Mouse (Mus musculus): ENCODE measurements around the gene Prelp. TPM values are rescaled to one million over a fixed set of nuclear protein-coding genes. Genes with fewer than 3 reads are reported as not detected.

Prelp gene
- total and polyA plus RNA-seq, 2 experiments from 2014 or later, result 6.1 to 8.0 TPM

DNA sequence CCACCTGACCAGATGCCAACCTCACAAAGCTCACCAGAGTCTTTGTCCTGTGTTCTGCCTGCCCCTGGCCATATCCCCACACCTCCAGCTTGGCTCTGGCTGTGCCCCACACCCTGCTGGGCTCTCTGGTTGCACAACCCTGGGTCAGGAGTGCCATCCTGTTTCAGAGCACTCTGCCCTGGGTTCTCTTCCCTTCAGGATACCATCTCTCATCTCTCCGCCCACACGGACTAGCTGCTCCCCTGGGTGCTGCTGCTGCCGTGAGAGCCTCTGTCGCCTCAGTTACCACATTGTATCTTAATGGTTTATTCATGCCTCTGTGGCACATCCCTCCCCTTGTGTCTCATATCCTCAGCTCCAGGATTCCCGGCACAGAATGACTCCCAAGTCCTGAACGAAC is 34.8 kb downstream of the Prelp start:
- Histone ChIP-seq H3K36me3 (ENCODE audit: insufficient read depth, low read length) (no peaks in the 10 kb centered on the region), H3K9ac (replicated peaks; ENCODE audit: low read length) (no peak overlapping the region), H3K27me3 (ENCODE audit: insufficient read depth, low read length) (no peaks in the 10 kb centered on the region), H3K4me1 (ENCODE audit: insufficient read depth, low read length) (peaks cover 23% of the 10 kb centered on the region), H3K4me2 (ENCODE audit: low read depth, low read length) (peak overlapping the region; percentile 43), H3K27ac (peak overlapping the region; percentile 42; the same call in 1 of the 2 replicates), H3K9me3 (ENCODE audit: low read length) (no peaks in the 10 kb centered on the region), H3K4me3 (ENCODE audit: low read length) (no peak overlapping the region)
- no peak for ATAC-seq
- no peak for TF ChIP-seq CTCF (IDR thresholded peaks at IDR 0.05; ENCODE audit: low read depth)
- 13% methylated on average over 6 of the region's 6 CpGs for WGBS
- DNase-seq (ENCODE audit: low spot score), result no peak

DNA sequence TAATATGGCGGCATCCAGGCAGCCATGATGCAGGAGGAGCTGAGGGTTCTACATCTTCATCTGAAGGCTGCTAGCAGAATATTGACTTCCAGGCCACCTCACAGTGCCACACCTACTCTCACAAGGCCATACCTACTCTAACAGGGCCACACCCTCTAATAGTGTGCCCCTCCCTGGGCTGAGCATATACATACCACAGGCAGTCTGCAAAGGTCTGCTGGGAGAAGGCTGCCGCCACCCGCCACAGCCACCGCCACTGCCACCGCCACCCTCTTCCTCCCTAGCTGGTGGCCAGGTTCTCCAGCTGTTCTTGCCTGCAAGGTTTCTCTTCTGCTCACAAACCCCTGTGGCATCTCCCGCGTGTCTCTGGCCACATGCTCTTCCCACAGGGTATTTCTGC is 35.4 kb downstream of the Prelp start:
- WGBS, result 86% methylated on average over 6 of the region's 7 CpGs
- Histone ChIP-seq H3K27me3 (ENCODE audit: insufficient read depth, low read length) (no peaks in the 10 kb centered on the region), H3K4me2 (ENCODE audit: low read depth, low read length) (no peak overlapping the region), H3K9ac (replicated peaks; ENCODE audit: low read length) (no peak overlapping the region), H3K36me3 (ENCODE audit: insufficient read depth, low read length) (no peaks in the 10 kb centered on the region), H3K4me1 (ENCODE audit: insufficient read depth, low read length) (peaks cover 20% of the 10 kb centered on the region), H3K9me3 (ENCODE audit: low read length) (no peaks in the 10 kb centered on the region), H3K4me3 (ENCODE audit: low read length) (no peak overlapping the region), H3K27ac (no peak overlapping the region)
- ATAC-seq (no peak), DNase-seq (ENCODE audit: low spot score) (no peak)
- no peak for TF ChIP-seq CTCF (IDR thresholded peaks at IDR 0.05; ENCODE audit: low read depth)

DNA sequence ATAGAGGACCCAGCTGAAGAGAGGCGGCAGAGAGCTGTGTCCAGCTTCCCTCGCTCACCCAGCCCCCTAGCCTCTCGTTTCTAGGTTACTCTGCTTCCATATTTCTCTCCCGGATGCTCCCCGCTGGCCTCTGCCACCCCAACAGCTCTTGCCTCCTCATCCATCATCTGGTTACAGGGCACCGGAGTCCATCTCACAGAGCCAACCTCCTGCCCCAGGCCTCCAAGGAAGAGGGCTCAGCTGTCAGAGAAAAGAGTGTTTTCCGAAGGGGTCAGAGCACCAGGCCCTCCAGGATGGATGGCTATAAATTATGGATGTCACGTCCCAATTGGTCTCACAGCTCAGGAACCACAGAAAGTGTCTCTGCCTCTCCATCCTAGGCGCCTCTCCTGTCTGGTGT is 36.5 kb downstream of the Prelp start:
- no peak for TF ChIP-seq CTCF (IDR thresholded peaks at IDR 0.05; ENCODE audit: low read depth)
- 51% methylated on average over 9 of the region's 9 CpGs for WGBS
- no peaks in the 10 kb centered on the region for H3K27me3 ChIP-seq (ENCODE audit: insufficient read depth, low read length)
- H3K4me2 ChIP-seq (ENCODE audit: low read depth, low read length), result no peak overlapping the region
- H3K9me3 ChIP-seq (ENCODE audit: low read length), result no peaks in the 10 kb centered on the region
- no peaks in the 10 kb centered on the region for H3K36me3 ChIP-seq (ENCODE audit: insufficient read depth, low read length)
- H3K9ac ChIP-seq (replicated peaks; ENCODE audit: low read length), result no peak overlapping the region
- ATAC-seq (no peak), DNase-seq (ENCODE audit: low spot score) (no peak)
- peaks cover 13% of the 10 kb centered on the region for H3K4me1 ChIP-seq (ENCODE audit: insufficient read depth, low read length)
- H3K27ac ChIP-seq, result no peak overlapping the region
- no peak overlapping the region for H3K4me3 ChIP-seq (ENCODE audit: low read length)

DNA sequence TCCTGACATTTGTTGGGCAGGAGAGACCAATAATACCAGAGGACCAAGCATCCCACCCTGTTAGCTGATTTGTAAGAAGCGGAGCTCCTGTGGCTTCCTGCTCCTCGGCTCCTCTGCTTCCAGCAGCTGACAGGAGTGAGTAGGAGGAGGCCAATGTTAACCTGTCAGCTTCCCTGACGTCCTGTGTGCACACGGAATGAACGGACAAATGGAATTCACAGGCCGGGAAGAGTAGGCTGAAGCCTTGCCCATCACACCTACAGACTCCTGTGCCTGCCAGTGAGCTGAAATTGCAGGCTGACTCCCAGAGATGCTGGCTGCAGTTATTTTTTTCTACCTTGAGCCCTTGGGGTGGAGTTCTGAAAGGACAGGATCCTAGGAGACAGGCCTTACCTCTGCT is 37.1 kb downstream of the Prelp start:
- H3K27ac ChIP-seq, result no peak overlapping the region

DNA sequence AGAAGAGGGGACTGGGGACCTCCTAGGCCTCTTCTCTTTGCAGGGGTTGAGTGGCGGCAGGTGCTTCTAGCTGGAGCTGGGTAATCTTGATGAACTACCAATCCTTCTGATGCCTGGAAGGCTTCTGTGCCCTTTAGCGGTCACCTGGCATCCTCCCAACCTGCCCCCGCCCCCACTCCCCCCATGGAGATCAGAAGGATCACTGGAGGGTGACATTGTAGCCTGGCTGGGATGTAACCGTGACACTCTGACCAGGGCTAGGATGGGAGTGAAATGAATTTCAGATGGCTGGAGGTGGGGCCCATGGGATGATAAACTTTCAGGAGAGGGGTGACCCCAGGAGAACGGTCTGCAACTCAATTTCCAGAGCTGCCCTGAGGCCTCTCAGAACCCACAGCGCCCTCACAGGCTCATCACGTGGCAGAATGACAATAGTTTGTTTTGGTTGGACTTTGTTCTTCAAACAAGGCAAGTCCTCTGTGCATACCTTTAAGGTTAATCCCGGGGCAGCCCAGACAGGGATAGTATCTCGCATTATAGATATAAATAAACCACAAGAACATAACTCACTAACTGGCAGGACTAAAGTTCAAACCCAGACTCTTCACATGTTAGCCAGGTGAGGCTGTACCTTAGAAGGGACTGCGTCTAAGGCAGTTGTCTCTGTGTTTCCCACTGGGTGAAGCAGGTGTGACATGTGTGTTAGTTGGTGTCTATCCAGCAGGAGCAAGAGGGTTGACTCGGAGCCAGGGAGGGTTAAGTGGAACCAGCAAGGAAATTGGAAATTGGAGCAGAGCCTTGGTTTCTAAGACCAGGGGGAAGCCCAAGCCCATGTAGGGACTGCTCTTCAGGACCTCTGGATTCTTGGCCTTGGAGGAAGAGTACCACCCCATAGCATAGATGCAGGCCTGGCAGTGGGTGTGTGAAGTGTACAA is 38.7 kb downstream of the Prelp start:
- H3K4me1 ChIP-seq (ENCODE audit: insufficient read depth, low read length), result peaks cover 13% of the 10 kb centered on the region
- ATAC-seq (no peak), DNase-seq (ENCODE audit: low spot score) (no peak)
- H3K9ac ChIP-seq (replicated peaks; ENCODE audit: low read length), result no peak overlapping the region
- H3K9me3 ChIP-seq (ENCODE audit: low read length), result no peaks in the 10 kb centered on the region
- no peak overlapping the region for H3K4me3 ChIP-seq (ENCODE audit: low read length)
- no peaks in the 10 kb centered on the region for H3K27me3 ChIP-seq (ENCODE audit: insufficient read depth, low read length)
- no peaks in the 10 kb centered on the region for H3K36me3 ChIP-seq (ENCODE audit: insufficient read depth, low read length)
- WGBS, result 54% methylated on average over 11 of the region's 11 CpGs
- no peak for TF ChIP-seq CTCF (IDR thresholded peaks at IDR 0.05; ENCODE audit: low read depth)
- no peak overlapping the region for H3K4me2 ChIP-seq (ENCODE audit: low read depth, low read length)
- H3K27ac ChIP-seq, result no peak overlapping the region

More for the DNA sequence above, 37.1 kb downstream of the Prelp start:
- peaks cover 13% of the 10 kb centered on the region for H3K4me1 ChIP-seq (ENCODE audit: insufficient read depth, low read length)
- H3K36me3 ChIP-seq (ENCODE audit: insufficient read depth, low read length), result no peaks in the 10 kb centered on the region
- TF ChIP-seq CTCF (IDR thresholded peaks at IDR 0.05; ENCODE audit: low read depth), result no peak
- no peak overlapping the region for H3K4me2 ChIP-seq (ENCODE audit: low read depth, low read length)
- no peak overlapping the region for H3K9ac ChIP-seq (replicated peaks; ENCODE audit: low read length)
- no peaks in the 10 kb centered on the region for H3K27me3 ChIP-seq (ENCODE audit: insufficient read depth, low read length)
- ATAC-seq (no peak), DNase-seq (ENCODE audit: low spot score) (no peak)
- no peaks in the 10 kb centered on the region for H3K9me3 ChIP-seq (ENCODE audit: low read length)
- no peak overlapping the region for H3K4me3 ChIP-seq (ENCODE audit: low read length)
- 63% methylated on average over 6 of the region's 6 CpGs for WGBS

GRCm38 (mm10) chr1:133881813-133882212 is 39.4 kb downstream of the Prelp start:
- Histone ChIP-seq H3K36me3 (ENCODE audit: insufficient read depth, low read length) (no peaks in the 10 kb centered on the region), H3K9me3 (ENCODE audit: low read length) (no peaks in the 10 kb centered on the region), H3K9ac (replicated peaks; ENCODE audit: low read length) (no peak overlapping the region), H3K27ac (no peak overlapping the region), H3K4me2 (ENCODE audit: low read depth, low read length) (no peak overlapping the region), H3K4me3 (ENCODE audit: low read length) (no peak overlapping the region), H3K27me3 (ENCODE audit: insufficient read depth, low read length) (no peaks in the 10 kb centered on the region), H3K4me1 (ENCODE audit: insufficient read depth, low read length) (peaks cover 8% of the 10 kb centered on the region)
- 47% methylated on average over 6 of the region's 6 CpGs for WGBS
- no peak for ATAC-seq
- no peak for TF ChIP-seq CTCF (IDR thresholded peaks at IDR 0.05; ENCODE audit: low read depth)
- DNase-seq (ENCODE audit: low spot score), result no peak

GRCm38 (mm10) chr1:133878825-133879423 is 42.3 kb downstream of the Prelp start:
- TF ChIP-seq CTCF (IDR thresholded peaks at IDR 0.05; ENCODE audit: low read depth), result no peak

More at GRCm38 (mm10) chr1:133878825-133879423, 42.3 kb downstream of the Prelp start:
- 68% methylated on average over 12 of the region's 12 CpGs for WGBS
- H3K4me2 ChIP-seq (ENCODE audit: low read depth, low read length), result no peak overlapping the region
- no peaks in the 10 kb centered on the region for H3K36me3 ChIP-seq (ENCODE audit: insufficient read depth, low read length)
- H3K4me3 ChIP-seq (ENCODE audit: low read length), result no peak overlapping the region
- ATAC-seq (no peak), DNase-seq (ENCODE audit: low spot score) (no peak)
- H3K9me3 ChIP-seq (ENCODE audit: low read length), result no peaks in the 10 kb centered on the region
- no peak overlapping the region for H3K9ac ChIP-seq (replicated peaks; ENCODE audit: low read length)
- no peaks in the 10 kb centered on the region for H3K4me1 ChIP-seq (ENCODE audit: insufficient read depth, low read length)
- no peak overlapping the region for H3K27ac ChIP-seq
- no peaks in the 10 kb centered on the region for H3K27me3 ChIP-seq (ENCODE audit: insufficient read depth, low read length)
